Mouse (Mus musculus): ENCODE data around the gene Mthfd1l. TPM values are rescaled to one million over a fixed set of nuclear protein-coding genes. Genes with fewer than 3 reads are reported as not detected.
"Not testable (repeated sequence)": the region's sequence is repeated elsewhere in the genome, so short reads cannot be mapped to it uniquely, and the experiment has no call there.

The Mthfd1l gene
- total RNA-seq, 2 experiments from 2014 or later = 8.6 to 9.6 TPM

DNA sequence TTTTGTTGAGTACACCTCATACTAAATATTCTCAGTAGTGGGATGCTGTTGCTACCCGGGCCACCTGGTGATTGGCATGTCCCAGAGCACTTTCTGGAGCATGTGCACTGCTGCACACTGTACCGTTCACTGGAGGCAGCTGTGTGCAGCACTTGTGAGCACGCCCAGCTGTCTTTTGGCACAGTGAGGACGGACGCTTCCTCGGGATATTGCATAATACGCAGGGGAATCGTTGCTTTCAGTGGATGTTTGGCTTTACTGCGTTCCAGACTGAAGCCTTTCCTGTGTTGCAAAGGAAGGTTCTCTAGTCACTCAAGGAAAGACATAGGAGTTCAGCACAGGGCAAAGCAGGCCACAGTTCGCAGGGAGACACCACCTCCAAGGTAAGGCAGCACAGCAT is 147.8 kb downstream of the Mthfd1l start:
- TF ChIP-seq CTCF (IDR thresholded peaks at IDR 0.05) = no peak
- intact Hi-C loops (cut with DNase I) = no loop called here

DNA sequence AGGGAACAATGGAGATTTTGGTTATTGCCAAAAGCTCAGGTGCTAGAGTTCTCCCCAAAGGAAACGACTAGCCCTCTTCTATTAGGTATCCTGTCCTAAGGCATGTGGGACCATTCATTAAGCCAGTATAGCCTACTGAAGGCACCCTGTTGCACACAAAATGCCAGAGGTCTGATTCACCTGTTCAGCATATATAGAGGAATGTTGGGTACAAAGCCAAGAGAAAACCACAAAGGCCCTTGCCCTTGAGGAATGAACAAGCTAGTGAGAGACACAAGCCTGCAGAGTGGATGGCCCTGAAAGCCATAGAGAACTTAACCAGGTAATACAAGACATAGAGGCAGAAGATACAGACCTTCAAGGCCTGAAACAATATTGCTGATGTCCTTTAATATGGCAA is 148.3 kb downstream of the Mthfd1l start:
- Histone ChIP-seq H3K27ac (no peak overlapping the region), H3K4me3 (no peak overlapping the region)
- TF ChIP-seq CTCF (IDR thresholded peaks at IDR 0.05) = no peak
- intact Hi-C loops (cut with DNase I) = no loop called here
- DNase-seq (ENCODE audit: extremely low spot score in 1 of 2, low spot score in 2 of 2) = no peak

More for the DNA sequence above, 147.8 kb downstream of the Mthfd1l start:
- no peak for DNase-seq (ENCODE audit: extremely low spot score in 1 of 2, low spot score in 2 of 2)
- no peak overlapping the region for H3K27ac ChIP-seq
- no peak overlapping the region for H3K4me3 ChIP-seq

DNA sequence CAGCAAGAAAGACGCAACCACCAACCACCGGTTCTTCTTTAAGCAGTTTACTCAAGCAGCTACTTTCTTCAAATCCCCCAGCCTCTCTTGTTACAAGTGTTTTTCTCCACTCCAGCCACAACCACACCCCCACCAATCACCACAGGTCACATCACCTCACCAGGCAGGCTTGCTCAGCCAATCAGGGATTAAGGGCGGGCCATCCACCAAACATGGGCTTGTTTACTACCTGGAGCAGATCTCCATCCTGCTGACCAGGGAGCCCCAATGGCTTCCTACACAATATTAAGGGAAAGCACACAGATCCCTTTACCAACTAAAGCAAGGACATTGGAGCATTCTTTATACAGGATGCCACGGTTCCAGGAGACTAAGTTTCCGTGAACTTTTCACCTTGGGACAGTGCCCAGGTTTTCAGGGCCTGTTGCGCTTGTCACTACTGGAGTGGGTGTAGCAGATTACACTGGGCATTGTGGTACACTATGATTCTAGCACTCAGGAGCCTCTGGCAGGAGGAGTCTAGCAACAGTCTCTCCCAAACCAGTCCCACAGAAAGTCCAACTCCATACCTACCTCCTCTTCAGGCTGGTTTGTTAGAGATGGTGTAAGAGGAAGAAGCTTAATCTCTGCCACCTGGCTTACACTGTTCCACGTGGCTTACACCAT is 150.5 kb downstream of the Mthfd1l start:
- DNase-seq (ENCODE audit: extremely low spot score in 1 of 2, low spot score in 2 of 2); H3K4me3 ChIP-seq; H3K27ac ChIP-seq; intact Hi-C loops (cut with DNase I): not testable (repeated sequence)

DNA sequence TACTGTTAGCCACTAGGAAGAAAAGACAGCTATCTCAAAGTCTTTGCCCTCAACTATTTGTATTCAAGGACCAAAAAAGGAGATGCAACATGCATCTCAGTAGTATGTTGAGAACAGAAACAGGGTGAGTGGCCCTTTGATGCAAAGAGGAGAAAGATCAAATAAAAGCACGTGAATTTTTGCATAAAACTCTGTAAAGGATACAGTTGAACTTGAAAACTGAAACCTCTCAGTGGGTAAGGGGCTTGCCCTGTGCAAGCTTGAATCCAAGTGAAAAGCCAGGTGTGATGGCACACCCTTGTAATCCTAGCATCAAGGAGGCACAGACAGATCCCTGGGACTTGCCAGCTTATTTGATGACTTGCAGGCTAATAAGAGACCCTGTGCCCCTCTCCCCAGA is 151.2 kb downstream of the Mthfd1l start:
- Histone ChIP-seq H3K4me3 (no peak overlapping the region), H3K27ac (no peak overlapping the region)
- DNase-seq (ENCODE audit: extremely low spot score in 1 of 2, low spot score in 2 of 2) = no peak
- intact Hi-C loops (cut with DNase I) = no loop called here
- TF ChIP-seq CTCF (IDR thresholded peaks at IDR 0.05) = no peak

DNA sequence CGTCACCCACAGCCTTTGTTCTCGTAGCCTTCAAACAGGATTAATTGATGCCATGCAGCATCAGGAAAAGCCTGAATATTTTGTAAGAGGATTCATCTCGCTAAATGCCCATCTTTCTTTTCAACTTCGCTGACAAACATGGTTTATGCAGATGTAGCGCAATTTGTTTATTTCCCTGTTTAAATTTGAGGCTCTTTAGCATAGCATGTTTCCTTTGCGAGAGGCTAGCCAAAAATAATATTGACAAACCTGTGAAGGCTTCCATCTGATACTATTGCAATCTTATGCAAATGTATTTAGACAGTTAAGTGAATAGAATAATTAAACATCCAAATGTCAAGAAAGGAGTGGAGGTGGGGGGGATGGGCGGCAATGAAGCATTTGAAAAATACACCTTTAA is 152.3 kb downstream of the Mthfd1l start:
- intact Hi-C loops (cut with DNase I) = no loop called here
- H3K4me3 ChIP-seq = no peak overlapping the region
- no peak for DNase-seq (ENCODE audit: extremely low spot score in 1 of 2, low spot score in 2 of 2)
- no peak overlapping the region for H3K27ac ChIP-seq
- no peak for TF ChIP-seq CTCF (IDR thresholded peaks at IDR 0.05)

DNA sequence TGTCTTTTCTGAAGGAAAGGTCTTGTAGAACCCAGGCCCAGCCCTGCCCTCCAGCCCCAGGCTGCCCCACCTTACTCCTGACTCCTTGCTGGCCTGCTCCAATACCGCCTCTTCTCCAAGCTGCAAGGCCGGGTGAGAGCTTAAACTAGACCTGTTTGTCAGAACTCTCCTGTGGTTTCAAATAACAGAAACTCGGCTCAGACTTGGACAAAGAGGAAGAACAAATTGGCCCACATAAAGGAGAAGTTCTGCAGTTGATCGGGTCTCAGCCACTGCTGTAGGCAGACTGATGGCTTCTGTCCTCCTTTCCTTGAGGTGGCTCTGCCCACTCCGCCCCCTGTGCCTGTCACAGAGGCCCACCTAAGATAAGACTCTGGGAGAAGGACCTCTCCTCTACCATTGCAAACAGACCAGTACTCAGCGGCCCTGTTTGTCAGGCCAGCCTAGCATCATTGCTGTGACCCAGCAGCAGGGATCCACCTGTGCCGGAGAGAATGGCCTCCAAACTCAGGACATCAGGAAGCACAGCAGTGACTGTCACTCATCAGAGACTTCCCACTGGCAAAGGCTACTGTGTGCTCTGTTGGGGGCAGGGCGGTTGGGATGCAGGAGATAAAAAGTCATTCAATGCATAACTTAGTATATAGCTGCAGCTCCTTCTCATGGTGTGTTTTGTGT is 153.6 kb downstream of the Mthfd1l start:
- no peak overlapping the region for H3K27ac ChIP-seq
- intact Hi-C loops (cut with DNase I) = no loop called here
- TF ChIP-seq CTCF (IDR thresholded peaks at IDR 0.05) = no peak
- DNase-seq (ENCODE audit: extremely low spot score in 1 of 2, low spot score in 2 of 2) = no peak
- H3K4me3 ChIP-seq = no peak overlapping the region

DNA sequence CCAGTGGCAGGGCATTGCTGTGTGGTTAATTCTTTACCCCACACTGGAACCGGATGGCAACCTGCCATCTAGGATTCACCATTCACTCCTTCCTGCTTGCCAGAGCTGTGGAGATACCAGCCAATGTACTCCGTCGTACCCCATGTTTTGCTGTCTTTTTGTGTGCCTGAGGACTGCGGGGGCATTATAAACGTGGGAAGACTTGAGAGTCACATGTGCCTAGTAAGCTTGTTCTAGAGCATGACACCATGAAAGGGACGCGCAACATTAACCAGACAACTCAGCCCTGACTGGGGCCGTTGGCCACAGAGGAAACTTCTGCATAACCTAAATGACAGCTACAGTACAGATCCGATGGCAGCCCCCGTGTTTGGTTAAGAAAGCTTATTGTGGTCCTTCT is 155.5 kb downstream of the Mthfd1l start:
- intact Hi-C loops (cut with DNase I) = no loop called here
- TF ChIP-seq CTCF (IDR thresholded peaks at IDR 0.05) = no peak

DNA sequence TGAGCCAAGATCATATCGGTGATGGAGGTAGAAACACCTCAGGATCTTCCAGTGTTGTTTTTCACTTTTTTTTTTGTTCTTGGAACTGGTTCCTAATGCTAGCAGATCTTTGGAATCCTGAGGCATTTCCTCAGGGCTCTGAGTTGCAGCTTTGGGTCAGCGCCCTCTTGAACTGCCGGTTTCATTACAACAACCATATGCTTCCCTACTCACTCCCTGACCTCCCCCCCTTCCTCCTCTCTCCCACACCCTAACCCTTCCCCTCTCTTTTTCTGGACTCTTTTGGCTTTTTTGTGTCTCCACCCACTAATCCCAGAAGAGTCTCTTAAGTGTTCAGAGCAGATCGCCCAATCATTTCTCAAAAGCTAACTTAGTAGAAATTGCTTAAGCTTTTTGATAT is 156.0 kb downstream of the Mthfd1l start:
- DNase-seq (ENCODE audit: extremely low spot score in 1 of 2, low spot score in 2 of 2) = no peak
- intact Hi-C loops (cut with DNase I) = no loop called here
- TF ChIP-seq CTCF (IDR thresholded peaks at IDR 0.05) = no peak
- no peak overlapping the region for H3K4me3 ChIP-seq
- no peak overlapping the region for H3K27ac ChIP-seq

More for the DNA sequence above, 155.5 kb downstream of the Mthfd1l start:
- Histone ChIP-seq H3K4me3 (no peak overlapping the region), H3K27ac (no peak overlapping the region)
- no peak for DNase-seq (ENCODE audit: extremely low spot score in 1 of 2, low spot score in 2 of 2)

DNA sequence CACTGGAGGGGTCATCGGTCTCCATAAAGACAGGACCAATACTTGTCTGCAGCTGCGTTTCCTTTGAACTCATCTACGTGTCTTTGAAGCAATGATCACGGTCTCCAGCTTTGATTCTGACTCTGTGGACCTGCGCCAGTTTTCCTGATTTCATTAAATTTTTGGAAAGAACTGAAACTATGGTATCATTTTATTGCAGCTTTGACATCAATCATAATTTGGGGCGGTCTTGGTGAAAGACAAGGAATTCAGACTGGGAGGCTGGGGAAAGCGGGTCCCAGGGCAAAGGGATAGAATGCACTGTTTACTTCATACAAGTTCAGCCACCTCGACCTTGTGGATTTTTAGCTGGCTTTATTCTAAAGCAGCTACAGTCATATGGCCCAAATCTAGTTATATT is 156.5 kb downstream of the Mthfd1l start:
- intact Hi-C loops (cut with DNase I) = no loop called here
- TF ChIP-seq CTCF (IDR thresholded peaks at IDR 0.05) = no peak
- no peak overlapping the region for H3K4me3 ChIP-seq
- H3K27ac ChIP-seq = no peak overlapping the region
- DNase-seq (ENCODE audit: extremely low spot score in 1 of 2, low spot score in 2 of 2) = no peak

DNA sequence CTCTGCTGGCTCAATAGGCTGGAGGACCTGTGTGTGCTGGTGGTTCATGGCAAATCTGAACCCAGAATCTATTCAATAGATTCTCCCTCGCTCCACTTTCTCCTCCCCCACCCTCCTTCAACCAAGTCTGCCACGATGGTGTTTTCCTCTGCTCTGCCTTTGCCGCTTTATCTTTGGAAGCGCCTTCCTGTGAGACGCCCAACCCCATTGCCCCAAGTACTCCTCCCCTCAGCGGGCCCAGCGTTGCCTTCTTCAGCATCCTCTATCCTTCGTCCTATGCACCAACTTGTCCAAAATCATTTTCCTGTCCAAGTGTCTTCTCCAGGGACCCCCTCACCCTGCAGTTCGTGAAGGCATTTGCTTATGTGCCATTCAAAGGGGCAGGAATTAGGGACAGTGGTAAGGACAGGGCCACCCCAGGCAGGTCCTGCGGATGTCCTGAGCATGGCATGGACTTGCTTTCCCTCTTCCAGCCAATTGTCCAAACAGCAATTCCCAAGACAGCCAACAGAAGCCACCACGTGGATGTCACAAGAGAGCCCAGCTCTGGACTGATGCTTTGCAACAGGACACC is 157.2 kb downstream of the Mthfd1l start:
- intact Hi-C loops (cut with DNase I) = no loop called here
- no peak for TF ChIP-seq CTCF (IDR thresholded peaks at IDR 0.05)
- Histone ChIP-seq H3K4me3 (no peak overlapping the region), H3K27ac (no peak overlapping the region)
- DNase-seq (ENCODE audit: extremely low spot score in 1 of 2, low spot score in 2 of 2) = no peak

DNA sequence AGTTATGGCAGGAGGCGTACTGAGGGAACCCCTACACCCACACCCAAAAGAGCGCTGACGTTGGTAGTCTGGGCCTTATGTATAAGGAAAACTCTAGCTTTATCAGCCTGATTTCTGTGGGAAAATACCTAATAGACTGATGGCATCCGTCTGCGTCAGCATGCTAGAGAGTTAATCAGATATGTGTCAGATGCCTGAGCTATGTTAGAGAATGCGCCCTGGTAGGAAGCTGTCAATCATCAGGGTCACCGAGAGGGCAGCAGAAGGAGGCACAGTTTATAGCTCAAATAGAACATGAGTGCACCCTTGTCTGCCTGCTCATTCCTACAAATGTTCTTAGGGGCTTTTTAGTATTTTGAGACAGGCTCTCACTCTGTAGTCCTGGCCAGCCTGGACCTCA is 159.8 kb downstream of the Mthfd1l start:
- no peak for DNase-seq (ENCODE audit: extremely low spot score in 1 of 2, low spot score in 2 of 2)
- Histone ChIP-seq H3K4me3 (no peak overlapping the region), H3K27ac (no peak overlapping the region)
- intact Hi-C loops (cut with DNase I) = no loop called here
- no peak for TF ChIP-seq CTCF (IDR thresholded peaks at IDR 0.05)

DNA sequence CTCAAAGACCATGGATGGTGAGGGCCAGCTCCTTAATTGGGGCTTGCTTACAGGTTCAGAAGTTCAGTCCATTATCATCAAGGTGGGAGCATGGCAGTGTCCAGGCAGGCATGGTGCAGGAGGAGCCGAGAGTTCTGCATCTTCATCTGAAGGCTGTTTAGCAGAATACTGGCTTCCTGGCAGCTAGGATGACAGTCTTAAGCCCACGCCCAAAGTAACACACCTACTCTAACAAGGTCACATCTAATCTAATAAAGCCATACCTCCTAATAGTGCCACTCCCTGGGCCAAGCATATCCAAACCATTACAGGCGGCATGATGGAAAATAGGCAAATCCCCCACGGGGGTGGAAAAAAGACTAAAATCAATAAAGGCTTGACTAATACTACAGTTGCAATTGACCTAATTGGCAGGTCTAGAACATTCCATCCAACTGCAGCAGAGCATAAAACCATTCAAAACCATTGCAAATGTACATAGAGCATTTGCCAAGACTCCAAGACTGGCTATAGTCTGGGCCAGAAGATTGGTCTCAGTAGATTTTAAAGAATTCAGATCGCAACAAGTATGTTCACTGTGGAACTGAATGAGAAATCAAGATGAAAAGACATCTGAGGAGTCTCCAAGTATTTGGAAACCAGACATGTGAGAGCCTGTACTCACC is 162.3 kb downstream of the Mthfd1l start:
- TF ChIP-seq CTCF (IDR thresholded peaks at IDR 0.05) = no peak
- no peak for DNase-seq (ENCODE audit: extremely low spot score in 1 of 2, low spot score in 2 of 2)
- Histone ChIP-seq H3K27ac (no peak overlapping the region), H3K4me3 (no peak overlapping the region)
- intact Hi-C loops (cut with DNase I) = no loop called here

Measured in left cerebral cortex, adult 2 months (tissue).